Comparison of ENCODE assay signal across 15 mouse cellular contexts in genomic region chr9:62426531-62426930, GRCm38 (mm10).
A peak's percentile ranks its signal among the peaks of the same experiment; 100 is the strongest.
DNase-seq lines count a peak whose midpoint lies in the region; ATAC-seq and TF ChIP-seq lines count a peak whose summit lies in the region.
"Had no signal": no experiment of that assay in that cellular context is flagged by ENCODE, and none has a peak within 500 bp of the region (broad histone marks: within the 10 kb centered on the region; RNA-seq: fewer than 3 reads in every experiment).

No protein-coding gene starts in this region.

- peaks cover 18% of the 10 kb centered on the region for H3K4me1 ChIP-seq in kidney, adult 2 months (ENCODE audit: control insufficient read depth, insufficient read depth, low read length)
- H3K4me1 ChIP-seq in kidney, embryonic 14.5 days (ENCODE audit: control insufficient read depth, insufficient read depth, low read length), result peaks cover 4% of the 10 kb centered on the region; the same call in 1 of the 2 replicates
- H3K4me1 ChIP-seq in megakaryocyte, embryonic 14.5 days, result peaks cover 52% of the 10 kb centered on the region

- no peaks in the 10 kb centered on the region for H3K36me3 ChIP-seq in kidney, adult 2 months (ENCODE audit: control insufficient read depth, insufficient read depth, low read length)
- H3K36me3 ChIP-seq in kidney, embryonic 14.5 days (ENCODE audit: control insufficient read depth, insufficient read depth, low read length), result peaks cover 21% of the 10 kb centered on the region; the same call in 1 of the 2 replicates
- no peaks in the 10 kb centered on the region for H3K36me3 ChIP-seq in megakaryocyte, embryonic 14.5 days (replicated peaks; ENCODE audit: low read length)
- H3K36me3 ChIP-seq: heart, embryonic 15.5 days had no signal

- H3K27me3 ChIP-seq in kidney, adult 2 months (replicated peaks; ENCODE audit: control insufficient read depth, insufficient read depth, low read length), result no peaks in the 10 kb centered on the region
- no peaks in the 10 kb centered on the region for H3K27me3 ChIP-seq in kidney, embryonic 14.5 days (ENCODE audit: control insufficient read depth, insufficient read depth, low read length)
- H3K27me3 ChIP-seq in megakaryocyte, embryonic 14.5 days (replicated peaks), result peaks cover 34% of the 10 kb centered on the region
- H3K27me3 ChIP-seq: heart, embryonic 15.5 days had no signal

- DNase-seq in cerebellum, adult 9-10 months, result peak; percentile 20
- DNase-seq in cerebellum, postnatal 36 days, result no peak
- no peak for DNase-seq in kidney, adult 2 months
- no peak for DNase-seq in left cerebral cortex, postnatal 10 days (ENCODE audit: extremely low spot score in 1 of 2, low spot score in 2 of 2)
- DNase-seq: gastrocnemius, postnatal 25 days; heart, postnatal 4 days; right cerebral cortex, postnatal 4 days had no signal

- no peak overlapping the region for H3K4me2 ChIP-seq in kidney, embryonic 14.5 days (replicated peaks; ENCODE audit: low read depth, low read length)
- H3K4me2 ChIP-seq: heart, embryonic 15.5 days; hindbrain, embryonic 14.5 days had no signal

- H3K9me3 ChIP-seq in kidney, embryonic 14.5 days (ENCODE audit: control insufficient read depth, low read length), result no peaks in the 10 kb centered on the region
- peaks cover 13% of the 10 kb centered on the region for H3K9me3 ChIP-seq in megakaryocyte, embryonic 14.5 days
- H3K9me3 ChIP-seq: forebrain, embryonic 10.5 days; heart, embryonic 15.5 days had no signal

- peak overlapping the region; percentile 2; the same call in 1 of the 2 replicates for H3K27ac ChIP-seq in kidney, adult 2 months (ENCODE audit: insufficient read depth, low read depth, low read length)
- no peak overlapping the region for H3K27ac ChIP-seq in kidney, embryonic 14.5 days (ENCODE audit: low read depth, low read length)
- H3K27ac ChIP-seq: forebrain, embryonic 10.5 days; heart, embryonic 15.5 days; hindbrain, embryonic 14.5 days had no signal

- H3K9ac ChIP-seq in kidney, embryonic 14.5 days (ENCODE audit: low read depth, low read length), result no peak overlapping the region
- H3K9ac ChIP-seq: heart, embryonic 15.5 days; hindbrain, embryonic 14.5 days had no signal

- ATAC-seq in kidney, embryonic 14.5 days (ENCODE audit: low FRiP score, low TSS enrichment), result no peak
- no peak for ATAC-seq in megakaryocyte, adult 5-6 weeks (ENCODE audit: poor library complexity, severe bottlenecking)
- ATAC-seq: forebrain, embryonic 16.5 days; midbrain, embryonic 16.5 days had no signal

- no peak for TF ChIP-seq POLR2A in kidney, adult 2 months (IDR thresholded peaks at IDR 0.05; ENCODE audit: low read depth, low read length)

- no peak overlapping the region for H3K4me3 ChIP-seq in kidney, adult 2 months (ENCODE audit: insufficient read depth, low read depth, low read length)
- no peak overlapping the region for H3K4me3 ChIP-seq in kidney, embryonic 14.5 days (ENCODE audit: low read length)
- peak overlapping the region; percentile 14 for H3K4me3 ChIP-seq in megakaryocyte, embryonic 14.5 days (replicated peaks)
- H3K4me3 ChIP-seq: forebrain, embryonic 10.5 days; heart, embryonic 15.5 days had no signal

- TF ChIP-seq CTCF in kidney, adult 2 months (conservative IDR thresholded peaks at IDR 0.05; ENCODE audit: insufficient read depth, insufficient read length, low read depth, low read length), result no peak

- 89% methylated on average over 6 of the region's 6 CpGs for WGBS in kidney, adult 2 months
- 86% methylated on average over 6 of the region's 6 CpGs for WGBS in kidney, embryonic 14.5 days

- intact Hi-C loops in left cerebral cortex, postnatal 10 days (cut with DNase I), result no loop called here
